Mouse (Mus musculus) limb, embryonic 10.5 days (tissue): ENCODE data around the gene Syce1l. TPM values are rescaled to one million over a fixed set of nuclear protein-coding genes. Genes with fewer than 3 reads are reported as not detected.

Source experiments
- DNase-seq: peaks from one replicate; pipeline ENCODE4 v3.0.0-alpha.2; 2017; ENCODE audit warnings: low spot score
- H3K27ac ChIP-seq: fragments of 300-500 bp; sonication (generic); 2 replicates; pipeline ENCODE4 v1.5.1; 2016; ENCODE audit warnings: mild to moderate bottlenecking
- H3K27me3 ChIP-seq: fragments of 300-500 bp; sonication (generic); 2 replicates; pipeline ENCODE4 v1.6.1; 2016; ENCODE audit warnings: low read depth, mild to moderate bottlenecking; ENCODE audit not compliant: poor library complexity, severe bottlenecking
- H3K36me3 ChIP-seq: fragments of 300-500 bp; sonication (generic); 2 replicates; pipeline ENCODE4 v1.6.1; 2016; ENCODE audit warnings: mild to moderate bottlenecking, moderate library complexity
- H3K4me1 ChIP-seq: fragments of 300-500 bp; sonication (generic); 2 replicates; pipeline ENCODE4 v1.6.1; 2016
- H3K4me3 ChIP-seq: fragments of 300-500 bp; sonication (generic); 2 replicates; pipeline ENCODE4 v1.5.1; 2016; ENCODE audit warnings: mild to moderate bottlenecking, moderate library complexity
- H3K9me3 ChIP-seq: fragments of 300-500 bp; sonication (generic); replicated peaks from 2 replicates; pipeline ENCODE4 v1.6.1; 2016; ENCODE audit warnings: mild to moderate bottlenecking
- WGBS: fragments of 180-500 bp; shearing (Covaris S2); methylation state at CpG from one replicate; pipeline ENCODE4 v1.1.7; 2016; 5-methylcytosine and 5-hydroxymethylcytosine counted together
- polyA plus RNA-seq: library from polyadenylated mRNA; unstranded; fragments of >200 nt; fragmentation: Nextera tagmentation; extraction: Ambion mirVana; gene quantifications from 2 replicates; pipeline ENCODE4 v1.2.1, GENCODE M21; 2016

Gene Syce1l
- polyA plus RNA-seq, 1 experiment from 2014 or later = not detected

GRCm38 (mm10) chr8:113679361-113679760 is 36.3 kb downstream of the Syce1l start:
- no peak overlapping the region for H3K27ac ChIP-seq
- no peaks in the 10 kb centered on the region for H3K4me1 ChIP-seq
- WGBS = 79% methylated on average over 3 of the region's 3 CpGs

GRCm38 (mm10) chr8:113687889-113688542 is 45.0 kb downstream of the Syce1l start:
- Histone ChIP-seq H3K36me3 (no peaks in the 10 kb centered on the region), H3K27me3 (no peaks in the 10 kb centered on the region), H3K4me3 (no peak overlapping the region), H3K9me3 (no peaks in the 10 kb centered on the region), H3K4me1 (peaks cover 25% of the 10 kb centered on the region), H3K27ac (no peak overlapping the region)
- 83% methylated on average over 17 of the region's 17 CpGs for WGBS
- DNase-seq = no peak

More at GRCm38 (mm10) chr8:113679361-113679760, 36.3 kb downstream of the Syce1l start:
- peak; percentile 22 for DNase-seq
- H3K9me3 ChIP-seq = no peaks in the 10 kb centered on the region
- H3K4me3 ChIP-seq = no peak overlapping the region
- H3K36me3 ChIP-seq = no peaks in the 10 kb centered on the region
- H3K27me3 ChIP-seq = no peaks in the 10 kb centered on the region

GRCm38 (mm10) chr8:113688543-113688915 is 45.5 kb downstream of the Syce1l start:
- no peak for DNase-seq
- WGBS = 92% methylated on average over 8 of the region's 8 CpGs
- H3K27ac ChIP-seq = no peak overlapping the region
- H3K36me3 ChIP-seq = no peaks in the 10 kb centered on the region
- H3K4me3 ChIP-seq = no peak overlapping the region
- peaks cover 25% of the 10 kb centered on the region for H3K4me1 ChIP-seq
- H3K9me3 ChIP-seq = no peaks in the 10 kb centered on the region
- H3K27me3 ChIP-seq = no peaks in the 10 kb centered on the region

GRCm38 (mm10) chr8:113691622-113692343 is 48.8 kb downstream of the Syce1l start:
- Histone ChIP-seq H3K36me3 (no peaks in the 10 kb centered on the region), H3K4me3 (no peak overlapping the region), H3K9me3 (no peaks in the 10 kb centered on the region), H3K27ac (peak overlapping the region; percentile 48), H3K4me1 (peaks cover 25% of the 10 kb centered on the region), H3K27me3 (no peaks in the 10 kb centered on the region)
- peak; percentile 40 for DNase-seq
- WGBS = 66% methylated on average over 14 of the region's 14 CpGs

- Histone ChIP-seq H3K4me1 (no peaks in the 10 kb centered on the region), H3K9me3 (no peaks in the 10 kb centered on the region), H3K27ac (no peak overlapping the region), H3K36me3 (no peaks in the 10 kb centered on the region), H3K27me3 (peaks cover 13% of the 10 kb centered on the region; the same call in 1 of the 2 replicates), H3K4me3 (no peak overlapping the region)
- no peak for DNase-seq
- 81% methylated on average over 7 of the region's 7 CpGs for WGBS
Observed at GRCm38 (mm10) chr8:113704968-113705367, 62.0 kb downstream of the Syce1l start.

Other genes with a start within 250 kb of the Syce1l start
- gene Mon1b, start 7.6 kb upstream of the Syce1l start, polyA plus RNA-seq = 7.4 and 7.7 TPM in 2 replicates
- gene Adamts18, start 205.5 kb downstream of the Syce1l start, polyA plus RNA-seq = 5.1 and 5.7 TPM in 2 replicates